Mouse (Mus musculus): ENCODE measurements at regions not wholly inside any gene's neighbourhood (a gene's known extent, or its start where the extent isn't known, plus 50 kb on each side); places are given as distances from the start of the nearest gene placed in this dataset.

GRCm38 (mm10) chr13:16715296-16715960 lies 703.8 kb downstream of the Inhba start:
- ATAC-seq (ENCODE audit: low FRiP score) (no peak), DNase-seq (ENCODE audit: low spot score) (no peak)
- Histone ChIP-seq H3K9ac (ENCODE audit: low read depth, low read length) (no peak overlapping the region), H3K4me2 (replicated peaks; ENCODE audit: low read depth, low read length) (no peak overlapping the region), H3K27me3 (ENCODE audit: control insufficient read depth, insufficient read depth, low read length) (no peaks in the 10 kb centered on the region), H3K4me1 (replicated peaks; ENCODE audit: control insufficient read depth, insufficient read depth, low read length) (no peaks in the 10 kb centered on the region), H3K4me3 (ENCODE audit: low read depth, low read length) (no peak overlapping the region), H3K36me3 (ENCODE audit: control insufficient read depth, insufficient read depth, low read length) (no peaks in the 10 kb centered on the region), H3K27ac (ENCODE audit: low read depth, low read length) (no peak overlapping the region), H3K9me3 (ENCODE audit: control insufficient read depth, low read length) (no peaks in the 10 kb centered on the region)
- 74% methylated on average over 5 of the region's 5 CpGs for WGBS

GRCm38 (mm10) chr13:16716340-16716739 lies 704.7 kb downstream of the Inhba start:
- Histone ChIP-seq H3K4me2 (replicated peaks; ENCODE audit: low read depth, low read length) (no peak overlapping the region), H3K9ac (ENCODE audit: low read depth, low read length) (no peak overlapping the region), H3K36me3 (ENCODE audit: control insufficient read depth, insufficient read depth, low read length) (no peaks in the 10 kb centered on the region), H3K4me3 (ENCODE audit: low read depth, low read length) (no peak overlapping the region), H3K9me3 (ENCODE audit: control insufficient read depth, low read length) (no peaks in the 10 kb centered on the region), H3K27me3 (ENCODE audit: control insufficient read depth, insufficient read depth, low read length) (no peaks in the 10 kb centered on the region), H3K4me1 (replicated peaks; ENCODE audit: control insufficient read depth, insufficient read depth, low read length) (no peaks in the 10 kb centered on the region), H3K27ac (ENCODE audit: low read depth, low read length) (no peak overlapping the region)
- DNase-seq (ENCODE audit: low spot score) (no peak), ATAC-seq (ENCODE audit: low FRiP score) (no peak)
- WGBS, result 66% methylated on average over 6 of the region's 6 CpGs

- no peak overlapping the region for H3K9ac ChIP-seq (ENCODE audit: low read depth, low read length)
- WGBS, result 73% methylated on average over 5 of the region's 5 CpGs
- no peak overlapping the region for H3K4me3 ChIP-seq (ENCODE audit: low read depth, low read length)
- H3K4me2 ChIP-seq (replicated peaks; ENCODE audit: low read depth, low read length), result no peak overlapping the region
- ATAC-seq (ENCODE audit: low FRiP score), result peak; percentile 27; the same call in 1 of the 2 replicates
- no peaks in the 10 kb centered on the region for H3K9me3 ChIP-seq (ENCODE audit: control insufficient read depth, low read length)
- DNase-seq (ENCODE audit: low spot score), result no peak
- no peaks in the 10 kb centered on the region for H3K36me3 ChIP-seq (ENCODE audit: control insufficient read depth, insufficient read depth, low read length)
- no peaks in the 10 kb centered on the region for H3K27me3 ChIP-seq (ENCODE audit: control insufficient read depth, insufficient read depth, low read length)
- no peak overlapping the region for H3K27ac ChIP-seq (ENCODE audit: low read depth, low read length)
- no peaks in the 10 kb centered on the region for H3K4me1 ChIP-seq (replicated peaks; ENCODE audit: control insufficient read depth, insufficient read depth, low read length)
These were observed 705.4 kb downstream of the Inhba start for GRCm38 (mm10) chr13:16716796-16717749.

- H3K27me3 ChIP-seq (ENCODE audit: control insufficient read depth, insufficient read depth, low read length), result no peaks in the 10 kb centered on the region
- H3K9ac ChIP-seq (ENCODE audit: low read depth, low read length), result no peak overlapping the region
- H3K4me1 ChIP-seq (replicated peaks; ENCODE audit: control insufficient read depth, insufficient read depth, low read length), result no peaks in the 10 kb centered on the region
- no peak overlapping the region for H3K27ac ChIP-seq (ENCODE audit: low read depth, low read length)
- H3K9me3 ChIP-seq (ENCODE audit: control insufficient read depth, low read length), result no peaks in the 10 kb centered on the region
- no peak overlapping the region for H3K4me3 ChIP-seq (ENCODE audit: low read depth, low read length)
- no peak overlapping the region for H3K4me2 ChIP-seq (replicated peaks; ENCODE audit: low read depth, low read length)
- no peak for DNase-seq (ENCODE audit: low spot score)
- WGBS, result 90% methylated on average over 2 of the region's 2 CpGs
- H3K36me3 ChIP-seq (ENCODE audit: control insufficient read depth, insufficient read depth, low read length), result no peaks in the 10 kb centered on the region
- ATAC-seq (ENCODE audit: low FRiP score), result no peak
These were observed 708.4 kb downstream of the Inhba start for GRCm38 (mm10) chr13:16720090-16720489.

GRCm38 (mm10) chr13:16725350-16725749 lies 713.7 kb downstream of the Inhba start:
- Histone ChIP-seq H3K27ac (ENCODE audit: low read depth, low read length) (no peak overlapping the region), H3K9ac (ENCODE audit: low read depth, low read length) (no peak overlapping the region), H3K4me2 (replicated peaks; ENCODE audit: low read depth, low read length) (no peak overlapping the region), H3K36me3 (ENCODE audit: control insufficient read depth, insufficient read depth, low read length) (no peaks in the 10 kb centered on the region), H3K4me3 (ENCODE audit: low read depth, low read length) (no peak overlapping the region), H3K9me3 (ENCODE audit: control insufficient read depth, low read length) (no peaks in the 10 kb centered on the region), H3K27me3 (ENCODE audit: control insufficient read depth, insufficient read depth, low read length) (no peaks in the 10 kb centered on the region), H3K4me1 (replicated peaks; ENCODE audit: control insufficient read depth, insufficient read depth, low read length) (no peaks in the 10 kb centered on the region)
- ATAC-seq (ENCODE audit: low FRiP score), result no peak
- WGBS, result 86% methylated on average over 5 of the region's 5 CpGs
- no peak for DNase-seq (ENCODE audit: low spot score)

- DNase-seq (ENCODE audit: low spot score) (no peak), ATAC-seq (ENCODE audit: low FRiP score) (no peak)
- H3K4me3 ChIP-seq (ENCODE audit: low read depth, low read length), result no peak overlapping the region
- H3K9me3 ChIP-seq (ENCODE audit: control insufficient read depth, low read length), result no peaks in the 10 kb centered on the region
- H3K4me1 ChIP-seq (replicated peaks; ENCODE audit: control insufficient read depth, insufficient read depth, low read length), result no peaks in the 10 kb centered on the region
- H3K27ac ChIP-seq (ENCODE audit: low read depth, low read length), result no peak overlapping the region
- 83% methylated on average over 1 of the region's 1 CpGs for WGBS
- H3K9ac ChIP-seq (ENCODE audit: low read depth, low read length), result no peak overlapping the region
- no peaks in the 10 kb centered on the region for H3K27me3 ChIP-seq (ENCODE audit: control insufficient read depth, insufficient read depth, low read length)
- no peak overlapping the region for H3K4me2 ChIP-seq (replicated peaks; ENCODE audit: low read depth, low read length)
- H3K36me3 ChIP-seq (ENCODE audit: control insufficient read depth, insufficient read depth, low read length), result no peaks in the 10 kb centered on the region
These were observed 726.7 kb downstream of the Inhba start for GRCm38 (mm10) chr13:16738313-16738712.

GRCm38 (mm10) chr13:16739563-16739962 lies 727.9 kb downstream of the Inhba start:
- ATAC-seq (ENCODE audit: low FRiP score) (no peak), DNase-seq (ENCODE audit: low spot score) (no peak)
- 93% methylated on average over 3 of the region's 3 CpGs for WGBS
- no peak overlapping the region for H3K4me3 ChIP-seq (ENCODE audit: low read depth, low read length)
- no peaks in the 10 kb centered on the region for H3K9me3 ChIP-seq (ENCODE audit: control insufficient read depth, low read length)
- no peaks in the 10 kb centered on the region for H3K27me3 ChIP-seq (ENCODE audit: control insufficient read depth, insufficient read depth, low read length)
- no peak overlapping the region for H3K27ac ChIP-seq (ENCODE audit: low read depth, low read length)
- no peaks in the 10 kb centered on the region for H3K4me1 ChIP-seq (replicated peaks; ENCODE audit: control insufficient read depth, insufficient read depth, low read length)
- no peak overlapping the region for H3K4me2 ChIP-seq (replicated peaks; ENCODE audit: low read depth, low read length)
- H3K9ac ChIP-seq (ENCODE audit: low read depth, low read length), result no peak overlapping the region
- H3K36me3 ChIP-seq (ENCODE audit: control insufficient read depth, insufficient read depth, low read length), result no peaks in the 10 kb centered on the region

GRCm38 (mm10) chr13:16744237-16744636 lies 732.6 kb downstream of the Inhba start:
- Histone ChIP-seq H3K4me1 (replicated peaks; ENCODE audit: control insufficient read depth, insufficient read depth, low read length) (no peaks in the 10 kb centered on the region), H3K9ac (ENCODE audit: low read depth, low read length) (no peak overlapping the region), H3K9me3 (ENCODE audit: control insufficient read depth, low read length) (no peaks in the 10 kb centered on the region), H3K36me3 (ENCODE audit: control insufficient read depth, insufficient read depth, low read length) (no peaks in the 10 kb centered on the region), H3K27ac (ENCODE audit: low read depth, low read length) (no peak overlapping the region), H3K27me3 (ENCODE audit: control insufficient read depth, insufficient read depth, low read length) (no peaks in the 10 kb centered on the region), H3K4me3 (ENCODE audit: low read depth, low read length) (no peak overlapping the region), H3K4me2 (replicated peaks; ENCODE audit: low read depth, low read length) (no peak overlapping the region)
- no peak for ATAC-seq (ENCODE audit: low FRiP score)
- 88% methylated on average over 1 of the region's 1 CpGs for WGBS
- DNase-seq (ENCODE audit: low spot score), result no peak

- H3K9ac ChIP-seq (ENCODE audit: low read depth, low read length), result no peak overlapping the region
- no peak overlapping the region for H3K27ac ChIP-seq (ENCODE audit: low read depth, low read length)
- H3K27me3 ChIP-seq (ENCODE audit: control insufficient read depth, insufficient read depth, low read length), result no peaks in the 10 kb centered on the region
- no peaks in the 10 kb centered on the region for H3K4me1 ChIP-seq (replicated peaks; ENCODE audit: control insufficient read depth, insufficient read depth, low read length)
- no peak for ATAC-seq (ENCODE audit: low FRiP score)
- no peaks in the 10 kb centered on the region for H3K9me3 ChIP-seq (ENCODE audit: control insufficient read depth, low read length)
- 97% methylated on average over 1 of the region's 1 CpGs for WGBS
- DNase-seq (ENCODE audit: low spot score), result no peak
- no peak overlapping the region for H3K4me3 ChIP-seq (ENCODE audit: low read depth, low read length)
- H3K4me2 ChIP-seq (replicated peaks; ENCODE audit: low read depth, low read length), result no peak overlapping the region
- no peaks in the 10 kb centered on the region for H3K36me3 ChIP-seq (ENCODE audit: control insufficient read depth, insufficient read depth, low read length)
These were observed 734.0 kb downstream of the Inhba start for GRCm38 (mm10) chr13:16745644-16746043.

All from hindbrain, embryonic 11.5 days (tissue).